Mouse (Mus musculus): Measurements from ENCODE around the gene Alkbh5.

DNA sequence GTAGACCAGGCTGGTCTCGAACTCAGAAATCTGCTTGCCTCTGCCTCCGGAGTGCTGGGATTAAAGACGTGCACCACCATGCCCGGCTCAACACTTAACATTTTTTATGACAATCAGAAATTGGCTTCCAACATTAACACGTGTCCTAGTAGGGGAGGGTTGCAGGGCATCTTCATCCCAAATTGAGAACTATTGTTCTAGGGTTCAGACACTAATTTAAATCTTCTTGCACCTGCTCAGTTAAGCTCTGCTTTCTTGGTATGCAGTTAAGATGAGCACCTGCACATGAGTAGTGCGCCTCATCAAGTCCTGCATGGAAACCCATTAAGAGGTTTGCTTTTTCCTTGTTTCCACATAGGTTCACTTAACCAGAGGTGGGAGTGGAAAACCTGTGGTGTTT is 5.7 kb downstream of the Alkbh5 start:
- TF ChIP-seq CTCF (IDR thresholded peaks at IDR 0.05; ENCODE audit: low read depth, low read length), result no peak
- no peak for TF ChIP-seq EP300 (IDR thresholded peaks at IDR 0.05; ENCODE audit: insufficient read depth, low read depth, low read length)

All from ES-Bruce4 (cell line).